Mouse (Mus musculus) liver, embryonic 13.5 days (tissue): ENCODE measurements at regions not wholly inside any gene's neighbourhood (a gene's known extent, or its start where the extent isn't known, plus 50 kb on each side); places are given as distances from the start of the nearest gene placed in this dataset.

Experiments
- ATAC-seq: fragments of 200-750 bp; cut with Nextera tagmentation; 2 replicates; pipeline ENCODE4 v1.8.0; 2017; ENCODE audit warnings: low read depth, mild to moderate bottlenecking, moderate number of reproducible peaks, moderate library complexity
- DNase-seq: peaks from one replicate; pipeline ENCODE4 v3.0.0; 2022
- H3K27ac ChIP-seq: fragments of 300-500 bp; sonication (generic); 2 replicates; pipeline ENCODE4 v1.5.1; 2015; ENCODE audit warnings: moderate library complexity, mild to moderate bottlenecking, inconsistent platforms
- H3K27me3 ChIP-seq: fragments of 300-500 bp; sonication (generic); 2 replicates; pipeline ENCODE4 v1.6.1; 2015; ENCODE audit warnings: mild to moderate bottlenecking, inconsistent platforms
- H3K36me3 ChIP-seq: fragments of 300-500 bp; sonication (generic); 2 replicates; pipeline ENCODE4 v1.6.1; 2015; ENCODE audit warnings: mild to moderate bottlenecking, inconsistent platforms
- H3K4me1 ChIP-seq: fragments of 300-500 bp; sonication (generic); replicated peaks from 2 replicates; pipeline ENCODE4 v1.6.1; 2015; ENCODE audit warnings: inconsistent platforms
- H3K4me2 ChIP-seq: fragments of 300-500 bp; sonication (generic); 2 replicates; pipeline ENCODE4 v1.6.1; 2015; ENCODE audit warnings: inconsistent platforms, mild to moderate bottlenecking, moderate library complexity
- H3K4me3 ChIP-seq: fragments of 300-500 bp; sonication (generic); replicated peaks from 2 replicates; pipeline ENCODE4 v1.5.1; 2015; ENCODE audit warnings: mild to moderate bottlenecking, inconsistent platforms
- H3K9ac ChIP-seq: fragments of 300-500 bp; sonication (generic); 2 replicates; pipeline ENCODE4 v1.6.1; 2015; ENCODE audit warnings: mild to moderate bottlenecking, inconsistent platforms
- H3K9me3 ChIP-seq: fragments of 300-500 bp; sonication (generic); replicated peaks from 2 replicates; pipeline ENCODE4 v1.6.1; 2016; ENCODE audit warnings: inconsistent platforms
- WGBS: fragments of 180-500 bp; shearing (Covaris S2); methylation state at CpG from one replicate; pipeline ENCODE4 v1.1.7; 2015; ENCODE audit not compliant: insufficient replicate concordance; 5-methylcytosine and 5-hydroxymethylcytosine counted together

GRCm38 (mm10) chr7:133435596-133436357 lies 166.2 kb downstream of the Tex36 start:
- no peaks in the 10 kb centered on the region for H3K36me3 ChIP-seq
- no peaks in the 10 kb centered on the region for H3K4me1 ChIP-seq
- H3K4me2 ChIP-seq = no peak overlapping the region
- H3K27me3 ChIP-seq = no peaks in the 10 kb centered on the region
- no peak overlapping the region for H3K9ac ChIP-seq
- DNase-seq (no peak), ATAC-seq (no peak)
- H3K27ac ChIP-seq = no peak overlapping the region
- 69% methylated on average over 14 of the region's 14 CpGs for WGBS
- no peak overlapping the region for H3K4me3 ChIP-seq
- no peaks in the 10 kb centered on the region for H3K9me3 ChIP-seq

GRCm38 (mm10) chr7:133434027-133434820 lies 167.7 kb downstream of the Tex36 start:
- H3K4me2 ChIP-seq = no peak overlapping the region
- WGBS = 38% methylated on average over 17 of the region's 17 CpGs

GRCm38 (mm10) chr7:133432343-133432742 lies 169.6 kb downstream of the Tex36 start:
- Histone ChIP-seq H3K9me3 (no peaks in the 10 kb centered on the region), H3K4me1 (no peaks in the 10 kb centered on the region), H3K27ac (no peak overlapping the region), H3K36me3 (no peaks in the 10 kb centered on the region), H3K4me2 (no peak overlapping the region), H3K9ac (no peak overlapping the region), H3K27me3 (no peaks in the 10 kb centered on the region), H3K4me3 (no peak overlapping the region)
- ATAC-seq (no peak), DNase-seq (no peak)
- WGBS = 68% methylated on average over 1 of the region's 1 CpGs

More at GRCm38 (mm10) chr7:133434027-133434820, 167.7 kb downstream of the Tex36 start:
- Histone ChIP-seq H3K9ac (no peak overlapping the region), H3K4me1 (no peaks in the 10 kb centered on the region), H3K27ac (no peak overlapping the region), H3K27me3 (no peaks in the 10 kb centered on the region), H3K4me3 (no peak overlapping the region), H3K9me3 (no peaks in the 10 kb centered on the region), H3K36me3 (no peaks in the 10 kb centered on the region)
- ATAC-seq (no peak), DNase-seq (no peak)

- no peak overlapping the region for H3K4me2 ChIP-seq
- H3K4me1 ChIP-seq = no peaks in the 10 kb centered on the region
- ATAC-seq (no peak), DNase-seq (no peak)
- H3K27me3 ChIP-seq = no peaks in the 10 kb centered on the region
- no peaks in the 10 kb centered on the region for H3K36me3 ChIP-seq
- H3K9ac ChIP-seq = no peak overlapping the region
- no peaks in the 10 kb centered on the region for H3K9me3 ChIP-seq
- no peak overlapping the region for H3K4me3 ChIP-seq
- 47% methylated on average over 2 of the region's 2 CpGs for WGBS
- no peak overlapping the region for H3K27ac ChIP-seq
Measured at GRCm38 (mm10) chr7:133402072-133402471, 199.9 kb downstream of the Tex36 start.

- WGBS = 62% methylated on average over 4 of the region's 4 CpGs
- no peak overlapping the region for H3K4me3 ChIP-seq
- DNase-seq (no peak), ATAC-seq (no peak)
- H3K4me1 ChIP-seq = no peaks in the 10 kb centered on the region
- no peak overlapping the region for H3K27ac ChIP-seq
- H3K9ac ChIP-seq = no peak overlapping the region
- H3K9me3 ChIP-seq = no peaks in the 10 kb centered on the region
- H3K27me3 ChIP-seq = no peaks in the 10 kb centered on the region
- no peaks in the 10 kb centered on the region for H3K36me3 ChIP-seq
- H3K4me2 ChIP-seq = no peak overlapping the region
Measured at GRCm38 (mm10) chr7:133400691-133401090, 201.3 kb downstream of the Tex36 start.

GRCm38 (mm10) chr7:133388716-133389115 lies 213.2 kb downstream of the Tex36 start:
- Histone ChIP-seq H3K27ac (no peak overlapping the region), H3K9ac (no peak overlapping the region), H3K27me3 (no peaks in the 10 kb centered on the region), H3K4me1 (no peaks in the 10 kb centered on the region), H3K4me3 (no peak overlapping the region), H3K9me3 (no peaks in the 10 kb centered on the region), H3K36me3 (no peaks in the 10 kb centered on the region), H3K4me2 (no peak overlapping the region)
- DNase-seq (no peak), ATAC-seq (no peak)
- WGBS = 67% methylated on average over 6 of the region's 6 CpGs

GRCm38 (mm10) chr7:133382032-133382712 lies 219.8 kb downstream of the Tex36 start:
- Histone ChIP-seq H3K9ac (no peak overlapping the region), H3K27me3 (no peaks in the 10 kb centered on the region), H3K27ac (no peak overlapping the region), H3K9me3 (no peaks in the 10 kb centered on the region), H3K4me3 (no peak overlapping the region), H3K36me3 (no peaks in the 10 kb centered on the region), H3K4me2 (no peak overlapping the region), H3K4me1 (no peaks in the 10 kb centered on the region)
- 28% methylated on average over 7 of the region's 7 CpGs for WGBS
- ATAC-seq (no peak), DNase-seq (no peak)

GRCm38 (mm10) chr7:133379373-133379772 lies 222.6 kb downstream of the Tex36 start:
- no peaks in the 10 kb centered on the region for H3K27me3 ChIP-seq
- H3K9me3 ChIP-seq = no peaks in the 10 kb centered on the region
- H3K4me1 ChIP-seq = no peaks in the 10 kb centered on the region
- H3K27ac ChIP-seq = no peak overlapping the region
- H3K9ac ChIP-seq = no peak overlapping the region
- 47% methylated on average over 1 of the region's 1 CpGs for WGBS
- H3K4me2 ChIP-seq = no peak overlapping the region
- H3K4me3 ChIP-seq = no peak overlapping the region
- DNase-seq (no peak), ATAC-seq (no peak)
- no peaks in the 10 kb centered on the region for H3K36me3 ChIP-seq

DNA sequence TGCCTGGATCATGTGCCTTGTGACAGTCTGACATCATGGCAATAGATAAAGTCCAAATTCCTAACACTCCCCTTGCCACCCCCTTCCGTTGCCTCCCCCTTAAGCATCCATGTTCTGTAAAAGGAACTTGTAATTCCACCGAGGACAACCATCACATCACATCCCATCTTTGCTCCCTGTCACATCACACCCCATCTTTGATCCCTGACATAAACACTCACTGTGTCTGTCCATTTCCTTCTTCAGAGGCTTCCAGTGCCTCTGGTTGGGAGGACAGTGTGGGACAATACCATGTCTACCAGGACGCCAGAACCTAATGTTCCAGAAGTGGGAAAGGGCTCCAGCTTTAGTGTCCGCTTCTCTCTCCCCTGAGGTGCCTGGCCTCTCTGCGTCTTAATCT lies 223.6 kb downstream of the Tex36 start:
- DNase-seq = no peak
- ATAC-seq = no peak
- Histone ChIP-seq H3K9ac (no peak overlapping the region), H3K4me2 (no peak overlapping the region), H3K9me3 (no peaks in the 10 kb centered on the region), H3K36me3 (no peaks in the 10 kb centered on the region), H3K4me3 (no peak overlapping the region), H3K27ac (no peak overlapping the region), H3K27me3 (no peaks in the 10 kb centered on the region), H3K4me1 (no peaks in the 10 kb centered on the region)
- WGBS = 65% methylated on average over 5 of the region's 5 CpGs

- Histone ChIP-seq H3K27me3 (no peaks in the 10 kb centered on the region), H3K9ac (no peak overlapping the region), H3K36me3 (no peaks in the 10 kb centered on the region), H3K4me1 (no peaks in the 10 kb centered on the region), H3K9me3 (no peaks in the 10 kb centered on the region), H3K4me3 (no peak overlapping the region), H3K27ac (no peak overlapping the region), H3K4me2 (no peak overlapping the region)
- WGBS = 51% methylated on average over 8 of the region's 8 CpGs
- DNase-seq (no peak), ATAC-seq (no peak)
Measured at GRCm38 (mm10) chr7:133376833-133377484, 225.0 kb downstream of the Tex36 start.

- H3K27ac ChIP-seq = no peak overlapping the region
- no peak overlapping the region for H3K4me3 ChIP-seq
- no peak overlapping the region for H3K4me2 ChIP-seq
- no peaks in the 10 kb centered on the region for H3K4me1 ChIP-seq
- no peak overlapping the region for H3K9ac ChIP-seq
- ATAC-seq (no peak), DNase-seq (no peak)
- WGBS = 53% methylated on average over 2 of the region's 2 CpGs
- no peaks in the 10 kb centered on the region for H3K9me3 ChIP-seq
- no peaks in the 10 kb centered on the region for H3K36me3 ChIP-seq
- no peaks in the 10 kb centered on the region for H3K27me3 ChIP-seq
Measured at GRCm38 (mm10) chr7:133372695-133373094, 229.3 kb downstream of the Tex36 start.
